Mouse (Mus musculus) MN1 (cell line): ENCODE results near the gene Icos.

Source experiments
- DNase-seq: peaks from one replicate; pipeline ENCODE4 v3.0.0-alpha.2; 2016; ENCODE audit warnings: low spot score

Icos gene

GRCm38 (mm10) chr1:60962095-60962494 lies 15.6 kb upstream of the Icos start:
- no peak for DNase-seq

- no peak for DNase-seq
These were observed 10.2 kb upstream of the Icos start for GRCm38 (mm10) chr1:60967521-60967920.

GRCm38 (mm10) chr1:60970846-60971245 lies 6.9 kb upstream of the Icos start:
- no peak for DNase-seq

- no peak for DNase-seq
These were observed 3.5 kb upstream of the Icos start for GRCm38 (mm10) chr1:60974221-60974620.

- no peak for DNase-seq
These were observed 2.0 kb upstream of the Icos start for GRCm38 (mm10) chr1:60975646-60976294.

- no peak for DNase-seq
These were observed 1.6 kb downstream of the Icos start for GRCm38 (mm10) chr1:60979126-60979842.

GRCm38 (mm10) chr1:60979843-60980235 lies 2.1 kb downstream of the Icos start:
- no peak for DNase-seq

GRCm38 (mm10) chr1:60985075-60985474 lies 7.3 kb downstream of the Icos start:
- DNase-seq = no peak

GRCm38 (mm10) chr1:60986141-60986540 lies 8.4 kb downstream of the Icos start:
- no peak for DNase-seq

GRCm38 (mm10) chr1:60989086-60989485 lies 11.4 kb downstream of the Icos start:
- no peak for DNase-seq

- no peak for DNase-seq
These were observed 12.6 kb downstream of the Icos start for GRCm38 (mm10) chr1:60990305-60990704.

- DNase-seq = no peak
These were observed 20.4 kb downstream of the Icos start for GRCm38 (mm10) chr1:60998008-60998557.

GRCm38 (mm10) chr1:60998689-60999088 lies 21.0 kb downstream of the Icos start:
- DNase-seq = no peak

- no peak for DNase-seq
These were observed 24.1 kb downstream of the Icos start for GRCm38 (mm10) chr1:61001786-61002354.

- no peak for DNase-seq
These were observed 28.5 kb downstream of the Icos start for GRCm38 (mm10) chr1:61006229-61006628.

- no peak for DNase-seq
These were observed 29.8 kb downstream of the Icos start for GRCm38 (mm10) chr1:61007516-61007915.

- DNase-seq = no peak
These were observed 38.9 kb downstream of the Icos start for GRCm38 (mm10) chr1:61016578-61017118.

GRCm38 (mm10) chr1:61026712-61027111 lies 49.0 kb downstream of the Icos start:
- no peak for DNase-seq

GRCm38 (mm10) chr1:61027519-61027918 lies 49.8 kb downstream of the Icos start:
- no peak for DNase-seq

GRCm38 (mm10) chr1:61029919-61030318 lies 52.2 kb downstream of the Icos start:
- DNase-seq = no peak

- DNase-seq = no peak
These were observed 52.8 kb downstream of the Icos start for GRCm38 (mm10) chr1:61030532-61030931.

GRCm38 (mm10) chr1:61035270-61035669 lies 57.5 kb downstream of the Icos start:
- DNase-seq = no peak

- no peak for DNase-seq
These were observed 60.5 kb downstream of the Icos start for GRCm38 (mm10) chr1:61038223-61038622.
